Mouse (Mus musculus) 3134 (cell line): ENCODE results near the gene Hpgds.

ENCODE experiments used
- DNase-seq: peaks from one replicate; pipeline ENCODE4 v3.0.0-alpha.2; 2011; ENCODE audit warnings: low spot score; ENCODE audit not compliant: insufficient read length; ENCODE audit errors: extremely low read depth

The Hpgds gene

GRCm38 (mm10) chr6:65144621-65145205 is at the start of gene Hpgds:
Hpgds (minus strand) TSS chr6:65144908.
- no peak for DNase-seq

DNA sequence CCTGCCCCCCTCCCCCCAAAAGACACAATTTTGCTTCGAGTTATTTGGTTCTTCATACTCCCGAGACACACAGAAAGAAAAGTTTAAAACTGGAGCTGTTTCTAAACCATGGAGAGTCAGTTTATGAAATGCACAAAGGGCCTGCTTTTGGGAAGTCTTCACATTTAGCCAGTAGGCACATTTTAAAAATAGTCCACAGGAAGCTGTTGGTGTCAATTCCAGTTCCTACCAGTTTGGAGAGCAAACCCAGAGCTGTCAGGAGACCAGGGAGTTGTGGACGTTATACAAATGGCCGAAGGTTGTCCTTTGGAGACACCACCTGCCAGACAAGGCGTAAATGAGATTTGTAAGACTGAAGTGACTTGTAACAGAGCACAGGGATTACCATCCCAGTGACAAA is 20.3 kb upstream of the Hpgds start:
- no peak for DNase-seq

DNA sequence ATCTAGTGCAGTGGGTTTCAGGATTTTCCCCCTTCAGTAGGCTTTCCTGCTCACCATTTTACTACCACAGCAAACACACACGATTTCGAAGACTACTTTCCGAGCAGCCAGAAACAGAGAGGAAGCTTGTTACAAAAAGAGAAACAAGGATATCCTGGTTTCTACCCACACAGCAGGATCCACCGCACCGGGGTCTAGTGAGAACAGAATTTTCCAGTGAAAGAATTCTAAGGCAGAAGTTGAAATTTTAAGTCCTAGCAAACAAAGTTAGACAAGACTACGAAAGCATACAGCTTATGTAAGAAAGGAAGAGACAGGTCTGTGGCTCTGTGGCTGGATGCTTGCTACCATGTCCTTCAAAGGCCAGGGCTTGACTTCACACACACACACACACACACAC is 19.4 kb upstream of the Hpgds start:
- DNase-seq: no peak

DNA sequence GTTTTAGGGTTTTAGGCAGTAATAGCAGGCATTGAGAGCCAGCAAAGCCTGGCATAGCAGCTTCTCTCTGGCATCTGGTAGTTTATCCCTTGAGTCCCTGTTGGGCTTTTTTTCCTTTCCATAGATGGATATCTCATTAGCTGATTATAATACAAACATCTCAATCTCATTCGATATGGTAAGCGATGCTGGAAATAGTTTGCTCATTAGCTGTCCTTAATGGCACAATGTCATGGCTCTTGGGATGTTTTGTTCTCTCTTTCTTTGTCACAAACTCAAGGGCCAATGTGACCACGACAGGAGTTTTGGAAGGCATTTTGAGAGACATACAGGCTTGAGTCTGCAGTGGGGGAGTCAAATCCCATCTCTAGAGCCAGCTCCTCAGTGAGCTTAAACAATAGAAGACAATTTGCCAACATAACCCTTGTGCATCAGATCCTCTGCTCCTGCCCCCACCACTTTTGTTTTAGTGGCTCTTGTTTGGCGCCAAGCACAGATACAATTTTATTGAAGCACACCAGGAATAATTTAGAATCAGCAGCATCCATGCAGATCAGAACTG is 14.8 kb upstream of the Hpgds start:
- DNase-seq: no peak

DNA sequence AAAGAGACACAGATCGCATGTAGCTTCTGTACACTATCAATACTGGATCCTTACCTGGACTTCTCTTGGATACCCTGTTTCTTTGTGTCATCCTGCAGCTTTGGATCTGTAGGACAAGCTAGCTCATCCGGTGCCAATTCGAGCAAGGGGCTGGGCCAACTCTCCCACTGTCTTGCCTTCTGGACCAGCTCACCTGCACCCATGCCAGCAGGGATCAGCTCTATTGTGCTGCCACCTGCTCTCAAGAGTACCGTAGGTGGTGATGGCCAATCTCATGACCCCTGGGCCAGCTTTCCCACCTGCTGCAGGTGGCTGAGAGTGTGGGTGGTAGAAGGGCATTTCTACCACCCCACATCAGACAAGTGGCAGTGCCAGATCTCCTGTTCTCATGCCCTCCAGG is 12.3 kb upstream of the Hpgds start:
- no peak for DNase-seq

GRCm38 (mm10) chr6:65153570-65153969 is 8.9 kb upstream of the Hpgds start:
- DNase-seq: no peak

- DNase-seq: no peak
These were observed 6.0 kb upstream of the Hpgds start for GRCm38 (mm10) chr6:65150703-65151102.

DNA sequence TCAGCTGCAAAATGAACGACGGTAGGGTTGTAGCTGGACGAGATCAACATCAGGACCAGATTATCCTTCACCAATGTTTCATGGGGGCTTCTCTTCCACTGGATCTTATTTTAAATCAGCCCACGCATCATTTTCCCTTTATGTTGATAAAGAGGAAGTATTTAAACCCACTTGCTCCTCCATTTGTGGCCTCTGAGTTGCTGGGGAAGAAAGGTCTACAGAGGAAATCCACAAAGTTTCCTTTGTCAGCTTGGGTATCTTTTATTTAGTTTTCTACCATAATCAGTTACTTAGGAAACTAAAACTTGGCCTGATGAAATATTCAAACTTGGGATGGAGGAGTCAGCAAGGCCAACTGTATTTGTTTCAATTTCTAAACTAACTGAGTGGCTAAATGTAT is 1.7 kb upstream of the Hpgds start:
- no peak for DNase-seq

- no peak for DNase-seq
These were observed 2.4 kb downstream of the Hpgds start for GRCm38 (mm10) chr6:65142316-65142715.

- no peak for DNase-seq
These were observed 3.9 kb downstream of the Hpgds start for GRCm38 (mm10) chr6:65140750-65141243.

DNA sequence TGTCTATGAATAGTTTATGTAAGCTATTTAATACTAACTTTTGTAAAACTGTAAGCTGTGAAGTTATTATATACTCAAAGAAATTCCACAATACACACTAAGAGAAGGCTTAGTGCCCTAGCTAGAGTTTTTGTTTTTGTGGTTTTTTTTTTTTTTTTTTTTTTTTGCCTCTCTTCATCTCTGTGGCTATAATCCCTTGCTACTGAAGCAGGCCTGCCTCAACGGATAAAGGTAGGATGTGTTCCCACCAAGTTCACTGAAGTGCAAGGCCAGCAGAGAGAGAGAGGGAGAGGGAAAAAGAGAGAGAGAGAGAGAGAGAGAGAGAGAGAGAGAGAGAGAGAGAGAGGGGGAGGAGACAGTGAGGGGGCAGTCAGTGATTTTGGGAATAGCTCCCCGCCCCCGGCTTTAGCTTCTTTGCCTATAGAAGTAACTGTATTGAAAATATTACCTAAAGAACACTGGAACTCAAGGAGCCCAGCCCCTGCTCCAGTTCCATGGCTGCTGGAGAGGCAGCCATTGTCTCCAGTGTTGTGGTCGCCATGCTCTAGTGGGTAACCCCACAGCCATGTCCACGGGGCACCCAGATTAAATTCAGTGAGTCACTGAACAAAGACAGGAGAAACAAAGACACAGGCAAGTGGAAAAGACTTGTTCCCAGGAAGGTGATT is 4.5 kb downstream of the Hpgds start:
- DNase-seq: no peak

DNA sequence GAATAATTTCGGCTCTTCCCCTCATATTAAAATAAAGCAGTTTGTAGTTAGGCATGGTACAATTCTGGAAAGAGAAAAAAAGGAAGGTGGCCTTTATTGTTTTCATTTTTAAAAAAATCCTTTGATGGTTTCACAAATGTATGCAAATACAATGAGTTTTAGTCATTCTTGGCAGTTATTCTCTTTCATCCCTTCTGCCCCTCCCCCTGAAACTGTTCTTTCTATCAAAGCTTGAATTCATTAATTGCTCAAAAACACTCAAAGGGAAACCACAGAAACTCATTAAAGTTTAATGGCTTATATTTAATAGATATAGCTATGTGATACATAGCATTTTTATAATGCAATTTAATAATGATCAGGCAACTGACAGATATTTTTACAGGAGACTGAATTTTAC is 6.5 kb downstream of the Hpgds start:
- no peak for DNase-seq

GRCm38 (mm10) chr6:65137802-65138201 is 6.9 kb downstream of the Hpgds start:
- DNase-seq: no peak

- no peak for DNase-seq
These were observed 12.3 kb downstream of the Hpgds start for GRCm38 (mm10) chr6:65132376-65132775.

DNA sequence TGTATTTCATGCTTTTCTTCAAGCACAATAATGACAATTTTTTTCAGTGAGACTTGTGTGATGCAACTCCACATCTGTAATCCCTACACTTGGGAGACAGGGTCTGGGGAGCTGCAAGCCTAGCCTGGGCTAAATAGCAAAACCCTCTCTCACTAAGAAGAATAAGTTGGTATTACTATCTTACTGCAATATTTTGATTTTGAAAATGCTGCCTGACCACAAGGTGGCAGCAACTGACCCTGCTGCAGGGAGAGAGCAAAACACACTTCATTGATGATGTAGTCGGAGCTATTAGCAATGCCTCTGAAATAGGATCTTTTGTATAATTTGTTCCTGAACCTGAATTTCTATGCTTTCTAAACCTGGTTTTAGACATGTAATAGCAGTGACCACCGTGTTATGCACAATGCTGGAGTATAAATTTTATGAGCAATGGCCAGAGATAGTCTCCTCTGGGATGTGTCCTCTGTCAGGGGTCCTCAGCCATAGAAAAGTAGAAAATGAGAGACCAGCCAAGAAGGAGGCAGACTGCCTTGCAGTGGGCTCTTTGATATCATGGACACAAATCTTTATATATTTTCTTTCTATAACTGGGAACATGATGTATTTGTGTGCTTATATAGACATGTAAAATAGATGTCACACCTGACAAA is 18.5 kb downstream of the Hpgds start:
- no peak for DNase-seq

DNA sequence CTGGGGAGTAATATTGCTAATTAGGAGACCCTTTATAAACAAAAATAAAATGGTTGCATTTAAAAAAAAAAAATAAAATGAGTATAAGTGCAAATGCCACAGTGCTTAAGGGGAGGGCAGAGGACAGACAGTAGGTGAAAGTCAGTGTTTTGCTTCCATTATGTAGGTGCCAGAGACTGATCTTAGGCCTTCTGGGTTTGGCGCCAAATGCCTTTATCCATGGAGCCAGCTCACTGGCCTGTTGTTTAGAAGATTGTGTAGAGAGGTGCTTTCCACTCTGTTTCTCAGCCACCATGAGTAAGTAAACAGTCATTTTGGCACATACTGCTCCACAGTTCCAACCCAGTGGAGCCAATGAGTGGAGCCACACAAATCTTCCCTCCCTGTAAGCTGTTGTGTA is 27.2 kb downstream of the Hpgds start:
- DNase-seq: no peak

DNA sequence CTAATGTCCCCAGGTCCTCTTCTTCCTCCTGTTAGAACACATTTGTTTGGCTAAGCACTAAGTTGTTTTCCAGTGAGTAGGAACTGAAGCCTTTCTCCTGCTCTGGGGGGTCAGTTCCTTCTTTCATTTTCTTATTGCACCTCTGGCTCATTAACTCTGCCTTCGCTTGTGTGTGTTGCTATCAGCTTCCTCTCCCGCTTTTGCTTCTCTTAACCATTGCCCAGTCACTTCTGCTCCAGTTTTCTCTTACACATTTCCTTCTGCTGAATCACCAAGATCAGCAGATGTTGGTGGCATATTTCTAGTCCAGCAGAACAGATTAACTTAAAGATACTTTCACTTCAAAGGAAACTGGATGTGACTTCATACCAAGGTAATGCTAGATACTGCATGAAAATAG is 29.8 kb downstream of the Hpgds start:
- DNase-seq: no peak

GRCm38 (mm10) chr6:65079139-65079538 is 65.6 kb downstream of the Hpgds start:
- DNase-seq: no peak

DNA sequence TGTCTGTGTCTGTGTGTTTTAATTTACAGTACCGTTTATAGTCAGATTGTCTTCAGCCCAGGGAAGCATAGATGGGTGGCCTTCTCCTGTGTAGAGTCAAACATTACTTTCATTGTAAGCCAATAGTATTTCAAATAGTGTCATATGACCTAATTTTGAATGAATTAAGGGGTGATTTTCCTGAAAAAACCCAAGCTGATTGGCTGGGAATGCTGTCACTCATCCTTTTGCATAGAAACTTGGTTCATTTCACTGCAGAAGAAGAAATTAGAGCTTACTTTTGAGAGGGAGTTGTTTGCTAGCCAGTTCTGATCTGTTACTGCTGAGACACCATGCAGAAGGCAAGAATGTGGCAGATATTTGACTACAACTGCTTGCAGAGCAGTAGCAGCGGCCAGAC is 69.5 kb downstream of the Hpgds start:
- no peak for DNase-seq
